Mouse (Mus musculus): Measurements from ENCODE around the gene Hoxb1.
A peak's percentile ranks its signal among the peaks of the same experiment; 100 is the strongest.

The Hoxb1 gene

DNA sequence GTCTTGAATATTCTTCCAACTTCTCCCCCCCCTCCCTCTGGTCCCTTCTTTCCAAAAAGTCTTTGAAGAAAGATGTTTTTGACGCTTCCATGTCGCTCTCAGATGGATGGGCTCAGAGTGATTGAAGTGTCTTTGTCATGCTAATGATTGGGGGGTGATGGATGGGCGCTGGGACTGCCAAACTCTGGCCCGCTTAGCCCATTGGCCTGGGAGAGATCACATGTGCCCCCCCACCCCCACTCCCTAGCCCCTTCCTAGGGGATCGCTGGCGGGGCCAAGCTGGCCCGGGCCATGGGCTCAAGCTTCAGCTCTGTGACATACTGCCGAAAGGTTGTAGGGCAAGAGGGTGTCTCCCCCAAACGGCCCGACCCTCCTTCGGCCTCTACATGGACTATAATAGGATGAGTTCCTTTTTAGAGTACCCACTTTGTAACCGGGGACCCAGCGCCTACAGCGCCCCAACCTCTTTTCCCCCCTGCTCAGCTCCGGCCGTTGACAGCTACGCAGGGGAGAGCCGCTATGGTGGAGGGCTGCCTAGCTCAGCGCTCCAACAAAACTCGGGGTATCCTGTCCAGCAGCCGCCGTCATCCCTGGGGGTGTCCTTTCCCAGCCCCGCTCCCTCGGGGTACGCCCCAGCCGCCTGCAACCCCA, at the start of gene Hoxb1:
Gene Hoxb1 (plus strand): TSS at position 312 of the 651 bp plus-strand sequence.
- peak; percentile 53 for DNase-seq (ENCODE audit: low read depth, low spot score)

DNA sequence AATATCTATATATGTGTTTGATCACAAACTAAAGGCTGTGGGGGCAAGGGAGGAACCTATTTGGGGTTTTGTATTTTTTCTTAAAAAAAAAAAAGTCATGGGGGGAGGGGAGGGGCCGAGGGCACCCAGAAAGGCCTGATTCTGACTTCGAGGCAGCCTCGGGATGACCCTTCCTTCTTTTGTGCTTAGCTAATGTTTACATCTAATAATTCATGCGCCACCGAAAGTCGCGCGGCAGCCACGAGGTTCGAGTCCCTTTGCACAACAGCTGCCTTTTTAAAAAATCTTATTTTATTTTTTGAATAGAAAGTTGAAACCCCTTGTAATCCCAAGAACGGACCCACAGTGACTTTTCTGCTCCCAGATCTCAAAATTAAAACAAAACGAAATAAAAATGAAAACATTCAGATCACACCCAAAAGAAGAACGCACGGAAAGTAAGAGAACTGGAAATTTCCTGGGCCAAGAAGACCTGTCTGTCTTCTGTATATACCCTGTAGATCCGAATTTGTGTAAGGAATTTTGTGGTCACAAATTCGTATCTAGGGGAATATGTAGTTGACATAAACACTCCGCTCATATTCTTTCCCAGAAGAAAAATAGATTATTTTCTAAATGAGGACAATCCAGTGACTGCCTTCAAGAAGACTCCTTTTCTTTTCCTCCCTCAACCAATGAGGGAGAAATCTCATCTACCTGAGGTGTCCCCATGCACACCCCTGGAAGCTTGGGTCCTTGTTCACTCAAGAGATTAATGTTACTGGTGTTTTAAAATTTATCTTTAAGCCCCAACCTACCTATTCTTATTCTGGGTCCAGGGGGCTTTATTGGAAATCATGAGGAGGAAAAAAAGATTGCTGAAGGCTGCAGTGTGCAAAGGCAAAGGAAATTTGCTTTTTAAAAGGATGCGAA, 48.6 kb upstream of the Hoxb1 start:
- DNase-seq (ENCODE audit: low read depth, low spot score), result no peak

DNA sequence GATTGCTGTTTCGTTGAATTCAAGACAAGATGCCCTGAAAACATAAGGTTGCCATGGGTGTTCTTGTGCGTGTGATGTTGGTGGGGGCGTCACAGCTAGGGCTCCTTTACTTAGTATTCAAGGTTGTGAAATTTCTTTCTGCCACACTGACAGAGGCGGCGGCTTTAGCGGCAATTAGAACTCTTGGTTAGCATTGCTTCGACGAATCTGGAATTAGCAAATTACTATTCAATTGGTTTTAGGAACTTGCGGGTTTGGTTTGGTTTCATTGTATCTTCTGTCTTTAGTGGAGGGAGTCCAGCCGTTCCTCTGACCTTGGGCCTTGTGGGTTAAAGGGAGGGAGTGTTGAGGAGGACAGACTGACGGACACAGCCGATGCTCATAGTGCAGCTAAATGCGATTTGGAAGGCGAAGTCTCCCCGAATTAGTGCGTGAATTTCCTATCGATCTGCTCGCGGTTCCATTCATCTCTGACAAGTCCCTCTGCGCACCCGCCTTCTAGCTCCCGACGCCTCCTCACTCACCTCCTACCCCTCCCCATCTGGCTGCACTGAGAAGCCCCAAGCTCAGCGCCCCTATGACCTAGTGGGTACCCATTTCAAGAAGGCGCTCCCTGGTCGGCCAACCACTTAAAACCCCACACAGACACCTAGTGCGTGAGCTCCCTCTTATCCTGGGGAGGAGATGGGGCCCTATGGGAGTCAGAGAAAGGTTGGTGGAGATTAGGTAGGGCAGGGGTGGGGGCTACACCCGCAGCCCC, 47.8 kb upstream of the Hoxb1 start, which contains the start of gene Hoxb4:
Gene Hoxb4 (plus strand): TSS at position 660 of the 760 bp plus-strand sequence.
- peak; percentile 44 for DNase-seq (ENCODE audit: low read depth, low spot score)

DNA sequence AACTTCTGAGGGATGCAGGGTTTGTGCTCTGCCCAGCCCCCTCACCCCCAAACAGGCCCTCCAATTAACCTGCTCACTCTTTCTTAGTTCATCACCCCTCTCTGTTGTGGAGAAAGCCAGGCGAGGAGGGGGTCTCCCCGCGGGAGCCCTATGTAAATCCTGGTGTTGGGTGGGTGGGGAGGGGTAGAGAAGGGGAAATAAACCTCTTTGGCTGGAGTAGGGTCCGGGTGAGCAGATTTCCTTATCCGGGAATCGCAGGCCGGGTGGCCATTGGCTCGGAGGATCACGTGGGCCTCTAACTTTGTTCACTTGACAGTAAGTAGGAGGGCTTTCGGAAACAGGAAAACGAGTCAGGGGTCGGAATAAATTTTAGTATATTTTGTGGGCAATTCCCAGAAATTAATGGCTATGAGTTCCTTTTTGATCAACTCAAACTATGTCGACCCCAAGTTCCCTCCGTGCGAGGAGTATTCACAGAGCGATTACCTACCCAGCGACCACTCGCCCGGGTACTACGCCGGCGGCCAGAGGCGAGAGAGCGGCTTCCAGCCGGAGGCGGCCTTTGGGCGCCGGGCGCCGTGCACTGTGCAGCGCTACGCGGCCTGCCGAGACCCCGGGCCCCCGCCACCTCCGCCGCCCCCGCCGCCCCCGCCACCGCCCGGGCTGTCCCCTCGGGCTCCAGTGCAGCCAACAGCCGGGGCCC, 47.0 kb upstream of the Hoxb1 start:
- peak; percentile 88 for DNase-seq (ENCODE audit: low read depth, low spot score)

DNA sequence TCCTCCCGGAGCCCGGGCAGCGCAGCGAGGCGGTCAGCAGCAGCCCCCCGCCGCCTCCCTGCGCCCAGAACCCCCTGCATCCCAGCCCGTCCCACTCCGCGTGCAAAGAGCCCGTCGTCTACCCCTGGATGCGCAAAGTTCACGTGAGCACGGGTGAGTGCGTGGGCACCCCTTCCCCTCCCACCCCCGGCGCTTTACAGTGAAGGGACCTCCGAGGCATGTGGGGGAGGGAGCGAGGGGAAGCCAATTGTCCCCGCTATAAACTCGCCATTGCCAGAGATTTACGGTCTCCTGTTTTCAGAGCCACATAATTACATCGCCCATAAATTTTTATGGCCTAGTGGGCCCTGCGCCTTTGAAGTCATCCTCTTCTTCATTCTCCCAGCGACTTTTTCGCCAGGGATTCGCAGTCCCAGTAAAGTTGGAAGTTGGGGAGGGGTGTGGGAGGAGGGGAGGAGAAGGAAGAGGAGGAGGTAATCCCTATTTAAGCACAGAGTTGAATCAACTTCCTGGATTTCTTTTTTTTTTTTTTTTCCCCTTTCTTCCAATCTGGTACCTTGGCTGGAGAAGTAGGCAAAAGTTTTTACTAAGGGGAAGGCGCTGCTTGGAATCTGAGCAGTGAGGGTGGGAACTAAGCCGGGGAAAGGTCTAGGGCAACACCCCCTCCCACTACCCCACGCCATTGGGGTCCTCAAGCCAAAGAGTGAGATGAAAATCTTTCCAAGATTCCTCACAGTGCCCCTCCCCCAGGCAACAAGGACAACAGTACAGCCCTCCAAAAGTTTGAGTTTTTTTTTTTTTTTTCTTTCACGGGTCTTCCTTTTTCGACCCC, 46.3 kb upstream of the Hoxb1 start:
- peak; percentile 51 for DNase-seq (ENCODE audit: low read depth, low spot score)

DNA sequence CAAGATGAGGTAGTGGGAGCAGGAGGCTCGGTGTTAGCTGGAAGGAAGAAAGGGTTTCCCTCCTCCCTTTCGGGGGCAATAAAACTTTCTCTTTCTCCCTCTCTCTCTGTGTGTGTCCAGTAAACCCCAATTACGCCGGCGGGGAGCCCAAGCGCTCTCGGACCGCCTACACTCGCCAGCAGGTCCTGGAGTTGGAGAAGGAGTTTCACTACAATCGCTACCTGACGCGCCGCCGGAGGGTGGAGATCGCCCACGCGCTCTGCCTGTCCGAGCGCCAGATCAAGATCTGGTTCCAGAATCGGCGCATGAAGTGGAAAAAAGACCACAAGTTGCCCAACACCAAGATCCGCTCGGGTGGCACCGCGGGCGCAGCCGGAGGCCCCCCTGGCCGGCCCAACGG, 45.6 kb upstream of the Hoxb1 start:
- DNase-seq (ENCODE audit: low read depth, low spot score), result peak; percentile 61

DNA sequence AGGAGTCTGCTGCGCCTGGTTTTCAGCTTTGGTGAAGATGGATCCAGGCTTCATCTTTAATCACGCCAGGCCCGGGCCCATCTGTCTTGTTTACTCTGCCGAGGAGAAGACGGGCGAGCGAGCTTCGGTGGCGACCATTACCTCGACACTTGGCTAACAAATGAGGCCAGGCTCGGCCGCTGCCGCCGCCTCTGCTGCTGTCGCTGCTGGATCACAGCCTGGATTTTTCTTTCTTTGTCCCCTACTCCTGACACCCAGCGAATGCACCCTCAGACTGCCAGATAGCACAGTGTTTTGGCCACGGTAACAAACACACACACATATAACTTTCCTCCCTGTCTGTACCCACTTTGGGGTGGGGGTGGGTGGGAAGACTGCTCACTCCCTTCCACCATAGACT, 44.9 kb upstream of the Hoxb1 start:
- DNase-seq (ENCODE audit: low read depth, low spot score), result peak; percentile 49

DNA sequence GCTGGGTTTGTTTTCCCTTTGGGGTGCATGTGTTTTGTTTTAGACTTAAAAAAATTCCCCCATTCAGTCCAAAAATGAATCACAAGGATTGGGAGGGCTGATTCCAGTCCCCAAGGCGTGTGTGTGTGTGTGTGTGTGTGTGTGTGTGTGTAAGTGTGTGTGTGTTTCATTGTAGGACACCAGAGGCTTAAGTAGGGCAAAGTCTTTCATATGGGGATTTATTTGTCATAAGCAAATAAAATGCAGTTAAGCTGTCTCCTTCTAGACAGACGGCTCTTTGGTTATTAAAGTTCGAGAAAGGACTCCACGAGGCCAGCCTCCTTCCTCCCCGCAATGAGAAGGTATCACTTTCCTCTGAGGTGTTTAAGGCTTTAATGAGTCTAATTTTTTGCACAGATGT, 43.7 kb upstream of the Hoxb1 start:
- DNase-seq (ENCODE audit: low read depth, low spot score), result no peak

DNA sequence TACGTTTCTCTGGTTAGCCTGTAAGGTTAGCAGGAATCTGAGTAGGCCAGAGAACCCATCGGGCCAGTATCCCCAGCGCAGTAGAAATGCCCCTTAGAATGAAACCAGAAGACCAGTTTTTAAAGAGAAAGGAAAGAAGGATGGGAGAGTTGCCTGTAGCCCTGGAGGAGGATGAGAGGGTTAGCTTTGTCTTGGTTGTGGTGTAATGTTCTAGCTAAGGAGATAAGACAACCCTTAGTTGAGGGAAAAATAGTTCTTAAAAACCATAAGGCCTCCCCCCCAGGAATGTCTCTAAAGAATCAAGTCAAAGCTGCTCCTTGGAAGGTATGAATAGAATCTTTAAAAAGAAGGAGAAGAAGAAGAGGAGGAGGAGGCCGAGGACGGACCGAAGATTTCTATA, 42.8 kb upstream of the Hoxb1 start:
- DNase-seq (ENCODE audit: low read depth, low spot score), result no peak

DNA sequence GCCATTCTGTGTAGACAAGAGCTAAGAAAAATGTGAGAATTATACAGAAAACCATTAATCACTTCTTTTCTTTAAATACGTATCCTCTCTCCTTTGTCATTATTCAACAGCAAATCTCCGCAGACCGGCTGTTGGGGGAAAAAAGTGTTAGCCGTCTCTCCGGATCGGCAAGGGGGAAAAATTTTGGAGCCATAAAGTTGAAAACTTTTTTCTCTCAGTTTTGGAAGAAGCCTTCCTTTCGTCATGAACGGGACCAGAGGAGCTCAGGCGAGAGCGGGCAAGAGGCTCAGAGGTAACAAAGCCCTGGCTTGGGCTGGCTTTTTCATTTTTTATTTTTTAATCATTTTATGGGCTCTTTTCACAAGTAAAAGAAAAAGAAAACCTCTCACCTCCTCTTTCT, 42.4 kb upstream of the Hoxb1 start, which contains the start of gene Hoxb3:
Gene Hoxb3 (plus strand): TSS at position 173 of the 400 bp plus-strand sequence.
- no peak for DNase-seq (ENCODE audit: low read depth, low spot score)

DNA sequence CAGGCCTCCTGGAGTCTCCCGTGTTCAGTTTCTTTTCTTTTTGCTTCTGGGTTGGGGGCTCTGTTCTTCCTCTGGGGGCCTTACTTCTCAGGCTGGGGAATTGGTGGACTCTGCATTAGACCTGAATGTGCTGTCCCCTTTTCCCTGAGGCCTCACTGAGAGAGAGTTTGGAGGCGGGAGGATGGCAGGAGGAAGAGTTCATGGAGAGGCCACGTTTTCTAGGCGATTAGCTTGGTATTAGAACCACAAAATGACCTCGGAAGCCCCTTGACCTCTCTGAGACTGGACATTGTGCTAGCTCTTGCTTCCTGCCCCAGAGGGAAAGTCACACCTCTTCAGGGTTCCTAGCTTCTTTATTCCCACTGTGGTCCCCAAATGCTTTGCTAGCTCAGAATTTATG, 41.4 kb upstream of the Hoxb1 start:
- no peak for DNase-seq (ENCODE audit: low read depth, low spot score)

DNA sequence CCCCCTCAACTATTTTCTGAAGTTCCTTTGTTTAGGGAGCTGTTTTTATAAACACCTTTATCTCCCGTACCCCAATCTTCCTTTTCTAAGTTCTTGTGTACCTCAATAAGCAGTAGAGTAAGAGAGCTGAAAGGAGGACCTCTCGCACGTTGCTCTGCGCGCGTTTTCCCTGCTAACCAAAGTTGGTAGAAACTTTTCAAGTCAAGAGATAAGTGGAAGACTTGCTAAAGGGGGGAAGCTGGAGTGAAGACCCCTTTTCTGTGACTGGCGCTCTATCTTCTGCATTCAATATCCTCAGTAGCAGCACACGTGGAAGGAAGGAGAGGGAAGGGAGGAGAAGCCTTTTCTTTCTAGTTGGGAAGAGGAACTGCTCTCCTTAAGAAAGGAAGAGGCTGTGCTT, 40.6 kb upstream of the Hoxb1 start:
- no peak for DNase-seq (ENCODE audit: low read depth, low spot score)

DNA sequence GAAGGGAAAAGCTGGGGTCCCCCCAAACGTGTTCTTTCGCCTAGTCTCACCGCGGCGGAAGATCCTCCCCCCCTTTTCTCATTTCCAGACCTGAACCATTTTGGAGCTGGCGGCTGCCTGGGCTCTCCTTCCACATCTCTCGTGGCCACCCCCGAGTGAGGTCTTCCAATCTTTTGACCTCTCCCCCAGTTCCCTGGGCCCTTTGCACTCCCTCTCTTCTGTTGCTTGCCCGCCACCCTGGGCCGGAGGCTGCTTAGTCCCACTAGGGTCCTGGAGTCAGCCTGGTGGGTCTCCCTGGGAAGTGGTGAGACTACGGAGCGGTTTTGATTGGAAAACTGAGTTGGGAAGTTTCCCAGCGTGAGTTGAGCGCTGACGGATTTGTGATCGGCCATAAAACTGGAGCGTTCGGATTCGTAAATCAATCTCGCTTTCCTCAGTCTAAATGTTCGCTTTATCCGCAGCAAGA, 39.8 kb upstream of the Hoxb1 start:
- DNase-seq (ENCODE audit: low read depth, low spot score), result peak; percentile 34

DNA sequence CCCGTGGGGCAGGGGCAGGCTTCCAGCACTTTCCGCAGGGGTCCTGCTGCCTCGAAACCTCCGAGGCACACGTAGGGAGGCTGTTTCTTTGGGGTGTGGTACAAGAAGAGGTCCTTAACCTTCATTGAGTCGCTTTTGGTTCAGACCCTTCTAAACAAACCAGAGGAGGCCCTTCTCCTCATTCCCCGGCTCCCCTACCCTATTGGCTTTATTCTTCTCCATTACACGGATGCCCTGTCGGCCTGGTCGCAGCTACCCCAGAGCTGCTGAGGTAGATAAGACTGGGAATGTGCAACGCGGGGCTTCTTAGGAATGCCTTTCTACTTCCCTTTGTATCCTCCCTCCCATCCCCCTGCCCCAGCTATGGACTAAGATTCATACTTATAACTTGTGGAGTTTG, 38.8 kb upstream of the Hoxb1 start:
- DNase-seq (ENCODE audit: low read depth, low spot score), result no peak

DNA sequence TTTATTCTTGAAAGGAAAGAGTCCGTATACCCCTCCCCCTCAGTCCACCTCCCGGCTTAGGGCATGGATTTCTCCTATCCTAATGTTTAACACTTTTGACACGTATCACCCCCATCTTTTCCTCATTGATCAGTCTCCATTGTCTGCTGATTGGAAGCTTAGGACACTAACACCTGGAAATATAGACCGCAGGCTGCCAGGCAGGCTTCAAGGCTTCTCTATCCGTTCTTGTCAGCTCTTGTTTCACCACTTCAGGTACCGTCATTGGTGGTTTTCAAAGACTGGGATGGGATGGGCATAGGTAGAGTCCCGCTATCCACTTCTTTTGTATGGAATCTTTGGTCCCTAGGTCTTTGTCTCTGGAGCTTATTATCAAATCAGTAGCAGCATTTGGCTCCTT, 38.4 kb upstream of the Hoxb1 start:
- DNase-seq (ENCODE audit: low read depth, low spot score), result no peak

DNA sequence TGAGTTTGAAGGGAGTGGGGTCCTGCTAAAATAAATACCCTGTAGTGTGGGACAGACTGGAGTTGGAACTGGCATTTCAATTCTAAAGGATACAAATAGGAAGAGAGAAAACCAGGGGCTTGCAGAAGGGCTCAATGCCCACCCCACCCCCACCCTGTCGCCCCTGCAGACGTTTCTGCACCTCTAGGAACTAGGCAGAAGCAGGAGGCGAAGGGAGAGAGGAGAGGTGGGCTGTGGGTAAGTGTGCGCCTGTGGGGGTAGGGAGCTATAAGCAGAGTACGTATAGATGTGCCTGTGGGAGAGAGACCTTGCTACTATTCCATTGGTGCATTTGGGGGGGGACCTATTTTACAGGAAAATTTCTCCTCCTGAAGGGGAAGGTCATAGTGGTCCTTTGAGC, 37.8 kb upstream of the Hoxb1 start:
- no peak for DNase-seq (ENCODE audit: low read depth, low spot score)

DNA sequence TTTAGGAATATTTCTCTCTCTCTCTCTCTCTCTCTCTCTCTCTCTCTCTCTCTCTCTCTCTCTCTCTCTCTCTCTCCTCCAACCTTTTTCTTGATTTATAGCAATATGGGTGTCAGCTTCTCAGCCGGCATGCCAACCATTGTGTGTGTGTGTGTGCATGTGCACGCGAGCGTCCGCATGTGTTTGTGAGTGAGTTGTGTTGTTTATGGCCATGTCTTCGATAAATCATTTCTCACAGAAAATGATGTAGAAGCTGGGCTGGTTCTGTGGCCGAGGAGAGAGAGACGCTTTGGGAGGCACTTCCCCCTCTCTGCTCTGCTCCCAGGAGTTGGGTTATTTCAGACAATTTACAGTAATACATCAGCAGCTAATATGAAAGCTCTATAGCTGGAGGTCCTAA, 36.9 kb upstream of the Hoxb1 start:
- DNase-seq (ENCODE audit: low read depth, low spot score), result no peak

DNA sequence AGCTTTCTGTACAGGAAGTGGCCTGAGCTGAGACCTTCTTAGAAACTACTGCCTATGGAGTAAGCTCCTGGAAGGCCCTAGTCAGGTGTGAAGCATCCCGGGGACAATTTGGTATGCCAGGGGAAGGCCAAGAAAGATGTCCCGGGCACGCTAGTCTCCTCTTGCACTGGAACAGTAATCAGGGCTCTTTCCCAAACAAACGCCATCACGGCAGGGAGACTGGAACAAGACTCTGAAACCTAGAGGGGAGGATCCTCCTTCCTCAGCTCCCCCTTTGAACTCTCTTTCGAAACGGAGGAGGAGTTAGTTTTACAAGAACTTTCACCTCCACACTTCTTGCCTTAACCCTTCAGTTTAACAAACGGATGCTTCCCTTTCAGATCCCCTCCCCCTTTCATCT, 33.4 kb upstream of the Hoxb1 start:
- peak; percentile 45 for DNase-seq (ENCODE audit: low read depth, low spot score)

DNA sequence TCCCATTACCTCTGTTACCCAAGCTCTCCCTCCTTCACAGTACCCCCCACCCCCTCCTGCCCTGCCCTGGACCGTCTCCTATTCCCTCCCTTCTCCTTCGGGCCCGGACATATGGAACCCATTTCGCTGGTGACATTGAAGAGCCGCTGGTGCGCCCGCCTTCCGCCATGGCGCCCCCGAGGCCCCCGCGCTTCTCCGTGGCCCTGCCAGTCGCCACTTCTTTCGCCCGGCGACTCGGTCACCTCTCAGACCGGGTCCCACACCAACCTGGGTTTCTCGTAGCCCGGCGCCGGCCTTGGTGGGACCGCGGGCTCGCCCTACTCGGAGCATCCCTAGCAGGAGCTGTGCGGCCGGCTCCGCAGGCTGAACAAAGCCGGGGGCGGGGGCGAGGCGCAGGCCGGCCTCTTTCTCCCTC, 32.9 kb upstream of the Hoxb1 start:
- peak; percentile 50 for DNase-seq (ENCODE audit: low read depth, low spot score)

DNA sequence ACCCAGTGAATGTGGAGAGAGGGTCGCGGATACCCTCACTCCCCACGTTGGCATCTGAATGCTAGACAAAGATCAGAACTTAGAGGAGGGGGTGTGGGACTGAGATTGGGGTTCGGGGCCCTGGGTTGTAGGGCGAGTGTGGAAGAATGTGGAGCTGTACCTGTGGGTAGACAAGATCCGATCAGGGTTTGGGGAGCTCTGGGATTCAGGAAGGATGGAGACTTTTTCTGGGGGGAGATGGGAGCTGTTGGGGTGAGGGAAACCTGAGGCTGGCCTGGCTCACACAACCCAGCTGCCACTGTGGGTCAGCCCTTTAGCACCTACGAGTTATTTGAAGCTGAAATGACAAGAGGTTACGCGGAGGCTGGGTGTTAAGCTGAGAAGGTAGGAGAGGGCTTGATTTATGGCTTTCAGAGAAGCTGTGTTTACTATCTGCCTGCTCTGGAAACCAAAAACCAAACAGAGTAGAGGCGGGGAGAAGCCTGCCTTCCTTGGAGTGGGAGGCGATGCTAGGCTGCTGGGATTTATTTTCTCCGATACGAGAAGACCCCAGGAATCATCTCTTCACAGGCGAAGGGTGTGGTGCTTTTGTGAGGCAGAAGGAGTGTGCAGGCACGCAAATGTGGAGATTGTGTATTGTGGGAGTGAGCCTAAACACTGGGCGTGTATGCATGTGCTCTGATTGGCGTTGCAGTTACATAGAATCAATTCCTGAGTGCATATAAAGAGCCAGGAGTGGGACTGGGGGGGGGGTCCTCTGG, 32.1 kb upstream of the Hoxb1 start:
- no peak for DNase-seq (ENCODE audit: low read depth, low spot score)

Measured in ZHBTc4 (cell line).